Mouse (Mus musculus): Measurements from ENCODE around the gene Tuba3a.

Gene Tuba3a

DNA sequence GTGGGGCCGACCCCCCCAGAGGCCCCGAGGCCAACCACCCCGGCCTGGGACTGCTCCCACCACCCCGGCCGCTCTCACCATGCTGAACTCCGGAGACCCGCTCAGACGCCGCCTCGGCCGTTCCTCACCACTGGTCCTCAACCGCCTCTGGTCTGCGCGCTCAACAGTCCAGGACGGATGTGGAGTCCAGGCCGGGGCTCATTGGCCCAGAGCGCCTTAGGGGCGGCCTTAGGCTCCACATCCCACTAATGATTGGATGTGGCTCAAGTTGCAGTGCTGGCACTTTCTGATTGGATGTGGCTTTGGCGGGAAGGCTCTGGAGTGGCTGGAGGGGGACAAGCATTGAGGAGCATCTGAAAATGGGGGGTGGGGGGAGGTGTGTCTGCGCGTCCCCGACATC, at the start of gene Tuba3a:
Gene Tuba3a (minus strand): TSS at position 153 of the 400 bp plus-strand sequence.
- no peak for DNase-seq (ENCODE audit: low read depth, low spot score)

DNA sequence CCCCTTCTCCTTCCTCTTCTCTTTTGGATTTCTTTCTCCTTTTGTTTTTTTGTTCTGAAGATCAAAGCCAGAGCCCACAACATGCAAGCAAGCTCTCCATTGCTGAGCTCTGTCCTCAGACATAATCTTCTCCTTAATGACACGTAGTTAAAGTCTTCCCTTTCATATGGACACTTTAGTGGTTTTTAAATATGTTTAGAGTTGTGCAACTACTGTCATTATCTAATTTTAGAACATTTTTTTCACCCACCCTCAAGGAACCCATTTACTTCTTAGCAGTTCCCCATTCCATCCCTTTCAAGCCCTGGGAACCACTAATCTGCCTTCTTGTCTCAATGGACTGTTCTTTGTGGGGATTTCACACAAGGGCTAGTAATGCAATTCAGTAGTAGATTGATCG, 48.5 kb upstream of the Tuba3a start:
- DNase-seq (ENCODE audit: low read depth, low spot score), result no peak

DNA sequence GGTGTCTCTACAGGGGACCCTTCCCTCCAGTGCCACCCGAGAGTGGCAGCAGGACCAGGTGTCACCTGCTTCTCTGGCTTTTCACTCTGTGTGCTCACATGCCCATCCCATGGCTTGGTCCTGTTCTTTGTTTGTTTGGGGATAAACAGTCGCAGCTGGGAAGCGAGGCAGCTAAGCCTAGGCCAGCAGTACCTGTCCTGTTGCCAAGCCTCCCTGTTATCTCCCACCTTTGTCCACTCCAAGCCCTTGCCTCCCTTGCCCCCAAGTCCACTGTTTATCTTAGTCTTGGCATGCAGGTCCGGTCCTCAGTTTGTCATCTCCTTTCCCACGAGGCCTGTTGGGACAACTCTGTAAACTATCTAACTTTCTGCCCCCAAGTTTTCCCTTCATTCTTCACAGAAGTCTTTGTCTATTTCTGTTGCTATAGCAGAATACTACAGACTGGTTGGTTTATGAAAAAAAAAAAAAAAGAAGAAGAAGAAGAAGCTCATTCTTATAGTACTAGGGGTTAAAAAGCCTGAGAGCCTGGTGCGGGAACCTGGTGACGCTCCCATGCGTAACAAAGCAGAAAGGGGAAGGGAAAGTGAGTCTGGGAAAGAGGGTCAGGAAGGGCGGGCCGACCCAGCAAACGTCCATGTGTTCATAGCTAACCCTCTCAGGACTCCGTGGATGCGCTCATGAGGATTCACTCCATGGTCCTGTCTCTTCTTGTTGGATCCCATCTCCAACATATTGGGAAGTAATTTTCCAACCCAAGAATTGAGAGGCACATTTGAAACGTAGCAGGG, 47.5 kb upstream of the Tuba3a start:
- DNase-seq (ENCODE audit: low read depth, low spot score), result no peak

DNA sequence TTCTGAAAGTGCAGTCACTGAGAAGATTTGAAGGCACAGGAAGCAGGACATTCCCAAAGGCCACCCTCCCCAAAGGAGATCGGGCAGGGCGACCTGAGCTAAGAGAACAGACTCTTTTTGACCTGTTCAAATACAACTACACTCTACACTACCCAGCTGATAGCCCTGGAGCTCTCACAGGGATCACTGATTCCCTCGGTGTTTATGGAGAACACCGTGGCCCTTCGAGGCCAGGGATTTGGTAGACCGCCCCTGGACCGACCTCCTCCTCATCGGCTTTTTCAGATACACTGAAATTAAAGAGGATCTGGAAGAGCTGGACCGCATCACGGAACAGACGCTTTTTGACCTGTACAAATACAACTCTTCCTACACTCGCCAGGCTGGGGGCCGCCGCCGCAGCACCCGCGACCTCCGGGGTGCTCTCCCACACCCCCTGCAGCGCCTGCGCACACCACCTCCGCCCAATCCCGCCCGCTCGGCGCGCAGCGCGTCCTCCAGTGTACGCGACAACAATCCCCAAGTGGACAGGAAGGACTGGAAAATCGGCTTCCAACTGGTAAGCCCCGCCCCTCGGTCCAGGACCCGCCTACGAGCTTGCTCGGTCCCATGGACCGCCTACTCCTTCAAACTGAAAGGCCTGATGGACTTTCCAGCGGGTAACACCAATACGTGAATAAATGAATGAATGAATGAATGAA, 44.9 kb upstream of the Tuba3a start:
- DNase-seq (ENCODE audit: low read depth, low spot score), result peak; percentile 40

DNA sequence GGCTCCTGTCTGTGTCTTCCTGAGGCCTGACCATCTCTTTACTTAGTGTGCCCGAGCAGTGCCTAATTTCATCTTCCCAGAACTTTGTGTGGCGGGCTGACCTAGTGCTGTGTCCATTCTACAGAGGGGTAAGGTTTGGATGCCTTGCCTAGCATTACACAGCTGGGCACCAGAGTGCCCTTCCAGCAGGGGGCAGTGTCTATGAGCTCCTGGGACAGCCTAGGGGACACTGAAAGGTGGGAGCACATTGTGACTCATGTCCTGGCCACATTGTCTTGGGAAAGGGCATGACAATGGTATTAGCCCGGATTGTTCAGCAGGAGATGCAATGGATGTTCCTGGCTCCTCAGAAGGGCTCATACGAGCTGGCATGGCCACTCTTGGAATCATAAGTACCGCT, 42.4 kb upstream of the Tuba3a start:
- DNase-seq (ENCODE audit: low read depth, low spot score), result peak; percentile 53

DNA sequence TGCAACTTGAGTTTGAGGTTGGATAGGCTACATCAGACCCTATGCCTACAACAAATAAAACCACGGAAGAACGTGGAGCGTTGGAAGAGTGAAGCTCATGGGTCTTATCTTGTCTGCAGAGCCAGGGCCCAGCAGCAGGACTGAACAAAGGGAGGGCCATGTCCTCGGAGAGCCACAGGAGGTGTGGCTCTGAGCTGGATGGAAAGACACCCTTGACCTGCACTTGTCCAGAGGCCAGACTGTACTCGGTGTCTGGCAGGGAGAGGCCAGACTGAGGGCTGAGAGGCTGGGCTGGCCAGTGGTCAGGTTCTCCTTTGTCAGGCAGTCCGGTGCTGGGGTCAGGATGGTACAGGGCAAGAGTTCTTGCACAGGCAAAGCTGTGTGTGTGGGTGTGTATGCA, 39.5 kb upstream of the Tuba3a start:
- DNase-seq (ENCODE audit: low read depth, low spot score), result no peak

DNA sequence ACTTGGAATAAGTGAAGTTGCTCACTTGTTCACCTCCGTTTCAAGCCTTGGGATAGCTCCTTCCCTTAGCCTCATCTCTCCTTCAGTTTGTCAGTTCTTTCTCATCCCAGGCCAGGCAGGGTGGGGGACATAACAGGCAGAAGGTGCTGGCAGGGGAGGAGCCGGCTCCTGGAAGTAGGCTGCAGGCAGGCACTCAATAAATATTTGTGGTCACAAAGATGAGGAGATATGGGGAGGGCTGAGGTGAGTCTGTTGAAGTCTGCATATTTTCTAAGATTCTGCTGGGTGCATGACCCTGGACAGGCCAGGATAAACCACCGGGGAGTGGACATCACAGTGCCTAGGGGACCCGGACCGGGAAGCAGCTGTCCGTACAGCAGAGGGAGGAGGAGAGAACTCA, 37.7 kb upstream of the Tuba3a start:
- DNase-seq (ENCODE audit: low read depth, low spot score), result no peak

DNA sequence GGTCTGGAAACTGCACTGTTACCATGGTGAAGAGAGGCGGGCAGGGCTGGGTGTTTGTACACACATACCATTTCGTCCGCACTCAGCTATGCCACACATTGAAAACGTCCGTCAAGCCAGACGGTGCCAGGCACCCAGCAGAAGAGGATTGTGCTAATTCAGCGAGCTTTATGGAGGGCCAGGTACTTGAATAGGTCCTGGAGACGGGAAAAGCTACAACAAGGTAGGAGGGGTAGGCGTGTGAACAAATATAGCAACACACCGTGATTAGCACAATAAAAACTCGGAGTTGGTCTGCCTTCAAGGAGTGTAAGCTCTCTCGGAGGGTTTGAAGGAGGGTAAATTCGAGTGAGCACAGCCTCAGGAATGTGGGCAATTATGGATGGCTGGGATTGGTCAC, 37.0 kb upstream of the Tuba3a start:
- DNase-seq (ENCODE audit: low read depth, low spot score), result no peak

DNA sequence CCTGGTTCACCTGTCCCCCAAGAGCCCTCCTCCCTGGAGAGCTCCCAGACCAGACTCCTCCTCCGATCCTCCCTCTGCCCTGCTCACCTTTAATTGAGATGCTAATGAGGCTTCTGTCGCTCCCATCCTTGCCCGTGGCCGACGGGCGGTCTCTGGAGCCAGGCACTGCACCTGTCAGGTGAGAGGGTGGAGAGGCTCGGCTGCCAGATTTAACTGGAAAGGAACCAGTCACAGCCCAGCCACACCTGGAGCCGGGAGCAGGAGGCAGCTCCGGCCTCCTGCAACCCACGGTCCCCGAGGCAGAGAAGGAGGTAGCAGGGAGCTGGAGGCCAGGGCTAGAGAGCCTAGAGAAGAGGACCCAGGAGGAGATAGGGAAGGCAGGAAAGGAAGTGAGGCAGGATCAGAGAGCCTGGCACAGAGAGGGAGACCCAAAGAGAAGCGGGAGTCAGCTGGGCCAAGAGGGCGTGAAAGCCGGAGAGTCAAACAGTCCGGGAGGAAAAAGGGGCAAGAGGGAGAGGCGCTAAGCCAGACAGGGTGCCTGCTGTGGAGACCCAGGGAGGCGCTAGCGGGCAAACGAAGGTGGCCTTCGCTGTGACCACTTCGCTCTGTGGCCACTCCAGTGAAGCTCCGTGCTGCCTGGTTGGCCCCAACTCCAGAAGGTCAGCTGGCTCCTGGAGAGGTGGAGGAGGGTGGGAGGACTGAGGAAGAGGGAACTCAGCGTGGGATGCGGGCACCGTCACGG, 35.4 kb upstream of the Tuba3a start:
- no peak for DNase-seq (ENCODE audit: low read depth, low spot score)

DNA sequence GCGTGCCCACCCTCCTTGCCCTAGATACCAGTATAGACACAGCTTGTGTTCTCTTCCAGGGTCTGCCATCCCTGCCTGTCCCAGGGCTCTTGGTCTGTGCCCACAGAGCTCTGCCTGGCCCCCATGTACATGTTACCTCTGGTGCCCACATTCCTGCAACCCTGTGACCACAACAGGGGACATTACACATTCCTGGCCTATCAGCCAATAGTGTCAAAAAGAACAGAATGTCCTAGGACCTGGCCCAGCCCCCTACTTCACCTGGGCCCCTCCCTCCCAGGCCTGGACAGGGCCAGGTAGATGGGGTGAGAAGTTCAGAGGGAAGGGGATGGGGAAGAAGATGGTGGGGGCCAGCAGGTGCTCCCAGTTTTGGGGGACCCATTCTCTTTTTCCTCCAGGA, 34.5 kb upstream of the Tuba3a start, which contains the start of gene Scnn1a:
Gene Scnn1a (plus strand): TSS at position 337 of the 400 bp plus-strand sequence.
- no peak for DNase-seq (ENCODE audit: low read depth, low spot score)

DNA sequence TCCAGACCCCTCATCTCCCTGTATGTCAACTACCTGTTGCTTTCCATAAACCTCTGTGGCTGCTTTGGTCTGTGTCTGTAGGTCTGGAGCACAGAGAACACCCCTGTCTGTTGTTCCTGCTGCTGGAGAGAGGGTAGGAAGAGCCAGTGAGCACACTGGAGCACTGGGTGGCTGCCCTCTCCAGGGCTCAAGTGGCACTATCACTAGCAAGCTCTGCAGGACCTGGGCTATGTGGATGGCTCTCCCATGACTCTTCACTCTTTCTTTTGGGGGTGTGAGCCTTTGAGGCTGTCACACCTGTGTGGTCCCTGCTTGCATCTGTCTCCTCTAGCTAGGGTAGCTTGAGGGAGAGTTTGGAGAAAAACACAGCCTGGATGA, 34.1 kb upstream of the Tuba3a start:
- DNase-seq (ENCODE audit: low read depth, low spot score), result no peak

DNA sequence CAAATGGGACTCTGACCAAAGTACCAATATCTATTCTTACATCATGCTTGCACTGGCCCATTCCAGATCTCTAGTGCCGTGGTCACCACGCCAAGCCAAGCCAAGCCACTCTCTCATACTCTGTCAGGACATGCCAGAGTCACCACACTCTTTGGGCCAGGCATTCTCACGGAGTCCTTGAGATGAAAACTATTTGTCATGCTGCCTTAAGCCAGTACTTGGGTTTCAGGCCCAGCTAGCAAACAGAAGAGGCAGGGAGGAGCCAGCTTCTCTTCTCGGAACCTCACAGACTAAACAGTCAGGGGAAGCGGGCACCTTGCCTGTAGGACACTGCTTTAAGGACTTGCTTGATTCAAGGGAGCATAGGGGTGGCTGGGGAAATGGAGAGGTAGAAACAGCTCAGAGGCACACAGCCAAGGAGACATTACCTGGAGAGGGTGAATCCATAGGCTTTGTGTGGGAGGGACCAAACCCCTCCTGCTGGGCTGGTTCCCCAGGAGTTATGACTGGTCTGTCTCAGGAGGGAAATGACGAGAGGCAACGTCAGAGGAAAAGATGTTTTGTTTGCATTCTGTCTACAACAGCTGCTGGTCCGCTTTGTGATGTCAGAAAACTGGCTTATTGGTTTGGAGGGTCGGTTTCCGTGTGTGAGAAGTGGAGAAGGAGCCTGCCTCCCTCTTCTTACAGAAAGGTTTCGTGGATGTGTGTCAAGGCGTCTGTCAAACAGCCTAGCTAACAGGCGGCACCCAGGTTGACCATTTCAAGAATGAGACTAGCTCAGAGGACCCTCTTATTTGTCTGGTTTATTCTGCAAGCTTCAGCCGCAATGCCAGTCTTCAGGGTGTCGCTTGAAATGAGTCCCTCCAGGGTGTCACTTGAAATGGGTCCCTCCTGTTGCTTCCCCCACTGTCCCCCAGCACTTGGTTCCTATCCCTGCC, 33.4 kb upstream of the Tuba3a start:
- no peak for DNase-seq (ENCODE audit: low read depth, low spot score)

DNA sequence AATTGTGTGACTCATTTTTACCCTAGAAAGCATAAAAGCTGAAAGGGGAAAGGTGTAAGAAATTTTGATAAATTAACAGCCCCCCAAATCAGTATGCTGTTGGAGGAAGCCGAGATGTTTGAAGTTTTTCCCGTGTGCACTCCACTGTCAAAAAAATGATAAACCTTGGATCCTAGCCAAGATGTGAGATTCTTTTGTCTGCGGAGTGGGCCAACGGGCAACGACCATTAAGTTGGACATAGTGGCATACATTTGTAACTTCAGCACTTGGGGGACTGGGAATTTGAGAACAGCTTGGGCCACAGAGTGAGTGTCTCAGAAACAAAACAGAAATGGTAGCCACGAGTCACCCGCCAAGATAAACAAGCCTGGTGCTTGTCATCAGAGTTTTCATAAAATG, 31.2 kb upstream of the Tuba3a start:
- DNase-seq (ENCODE audit: low read depth, low spot score), result no peak

DNA sequence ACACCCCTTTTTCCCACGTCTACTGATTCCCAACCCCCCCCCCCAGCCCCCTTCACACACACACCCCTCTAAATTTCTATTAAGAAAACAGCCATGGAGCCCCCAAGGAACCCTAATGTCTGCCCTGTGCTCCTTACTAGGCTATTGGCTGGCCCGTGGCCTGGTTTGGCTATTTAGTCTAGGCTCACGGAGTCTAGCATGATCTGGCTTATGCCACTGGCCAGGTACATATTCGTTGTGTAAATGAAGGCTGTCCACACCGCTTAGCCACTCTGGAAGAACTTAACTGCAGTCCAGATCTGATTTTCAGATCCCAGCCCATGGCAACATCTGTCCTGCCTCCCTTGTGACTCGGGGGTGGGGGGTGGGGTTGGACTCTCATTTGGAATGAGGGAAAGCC, 28.9 kb upstream of the Tuba3a start:
- DNase-seq (ENCODE audit: low read depth, low spot score), result no peak

DNA sequence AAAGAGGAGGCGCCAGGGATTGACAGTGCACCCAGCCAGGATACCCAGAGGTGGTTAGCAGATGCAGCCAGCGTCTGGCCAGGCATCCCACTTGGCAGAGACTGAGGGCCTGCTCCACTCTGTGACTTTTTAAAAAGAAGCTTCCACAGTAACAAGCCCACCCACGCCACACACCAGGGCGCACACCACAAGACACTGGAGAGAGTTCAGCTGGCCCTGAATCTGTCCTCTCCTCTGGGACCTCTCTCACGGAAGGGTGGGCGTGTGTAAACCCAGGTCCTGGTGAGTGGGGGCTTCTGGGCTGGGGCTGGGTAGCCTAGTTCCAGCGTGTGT, 28.4 kb upstream of the Tuba3a start:
- DNase-seq (ENCODE audit: low read depth, low spot score), result no peak

DNA sequence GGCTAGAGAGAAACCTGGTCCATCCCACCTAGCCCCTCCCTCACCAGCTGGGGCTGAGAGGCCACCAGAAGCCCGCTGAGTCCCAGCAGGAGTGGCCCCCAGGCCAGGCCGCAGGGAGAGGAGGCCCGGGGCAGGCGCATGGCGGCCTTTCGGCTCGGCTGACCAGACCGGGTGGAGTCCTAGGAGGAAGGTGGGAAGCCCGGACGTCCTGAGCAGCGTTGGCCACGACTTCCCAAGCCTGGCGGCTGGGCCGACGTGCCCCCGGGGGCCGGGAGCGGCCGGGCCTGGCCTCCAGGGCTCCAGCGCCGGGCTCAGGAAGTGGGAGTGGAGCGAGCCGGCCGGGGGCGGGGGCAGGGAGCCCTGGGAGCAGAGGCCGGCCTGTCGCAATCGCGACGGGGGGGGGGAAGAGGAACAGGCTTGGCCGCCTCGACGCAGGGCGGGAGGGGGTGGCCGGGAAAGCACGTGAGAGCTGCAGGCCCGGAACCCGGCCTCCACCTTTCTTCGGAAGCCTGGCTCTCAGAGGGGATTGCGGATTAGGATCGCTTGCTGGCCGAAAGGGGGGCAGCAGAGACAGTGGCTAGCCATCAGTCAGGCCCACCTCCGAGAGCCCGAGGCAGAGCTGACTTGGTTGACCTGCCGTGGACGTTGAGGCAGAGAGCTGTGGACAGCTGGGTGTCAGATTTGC, 27.8 kb upstream of the Tuba3a start, which contains the start of gene Ltbr:
Gene Ltbr (minus strand): TSS at position 340 of the 685 bp plus-strand sequence.
- DNase-seq (ENCODE audit: low read depth, low spot score), result peak; percentile 16

DNA sequence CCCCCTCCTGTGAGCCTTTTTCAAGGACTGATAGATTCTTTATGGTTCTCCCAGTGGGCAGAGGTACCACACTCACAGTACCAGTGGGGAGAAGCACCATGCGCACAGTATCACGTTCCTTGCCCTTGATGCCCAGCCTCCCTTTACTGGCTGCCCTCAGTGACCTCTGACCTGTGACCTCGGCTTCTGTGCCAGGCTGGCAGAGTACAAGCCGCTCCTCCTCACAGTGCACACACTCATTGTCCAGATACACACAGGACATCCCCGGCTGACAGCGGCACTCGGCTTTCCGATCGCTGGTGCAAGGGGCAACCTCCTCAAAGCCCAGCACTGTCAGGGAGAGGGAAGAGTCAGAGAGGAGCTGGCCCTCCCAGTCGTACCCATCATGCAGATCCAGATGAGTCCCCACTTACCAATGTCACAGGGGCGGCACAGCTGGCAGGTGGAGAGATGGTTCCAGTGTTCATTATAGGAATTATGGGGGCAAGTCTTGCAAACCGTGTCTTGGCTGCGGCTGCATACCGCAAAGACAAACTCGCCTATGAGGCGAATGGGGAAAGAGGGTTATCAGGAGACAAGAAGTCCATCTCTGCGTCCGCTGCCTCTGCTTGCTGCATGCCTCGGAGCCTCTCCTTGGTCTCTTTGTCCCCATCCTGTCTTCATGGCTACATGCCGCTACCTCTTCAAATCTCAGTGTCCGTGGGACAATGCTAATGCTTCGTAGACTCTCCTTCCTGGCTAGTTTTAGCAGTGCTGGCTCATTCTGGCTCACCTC, 26.9 kb upstream of the Tuba3a start:
- DNase-seq (ENCODE audit: low read depth, low spot score), result no peak

DNA sequence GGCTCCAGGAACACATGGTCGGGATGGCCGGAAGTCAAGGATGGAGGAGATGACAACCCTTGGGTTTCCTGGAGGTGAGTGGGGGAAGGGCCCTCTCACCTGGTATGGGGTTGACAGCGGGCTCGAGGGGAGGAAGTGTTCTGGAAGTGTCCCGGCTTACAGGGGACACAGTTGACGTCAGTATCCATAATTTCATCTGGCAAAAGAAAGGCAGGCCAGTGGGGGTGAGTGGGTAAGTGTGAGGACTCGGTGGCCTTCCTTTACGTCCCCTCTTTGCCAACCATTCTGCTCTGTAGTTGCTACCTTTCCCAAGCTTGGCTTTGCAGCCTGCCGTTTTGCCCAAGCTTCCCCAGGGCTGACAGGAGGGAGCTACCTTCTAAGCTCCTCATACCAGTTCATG, 26.3 kb upstream of the Tuba3a start:
- no peak for DNase-seq (ENCODE audit: low read depth, low spot score)

DNA sequence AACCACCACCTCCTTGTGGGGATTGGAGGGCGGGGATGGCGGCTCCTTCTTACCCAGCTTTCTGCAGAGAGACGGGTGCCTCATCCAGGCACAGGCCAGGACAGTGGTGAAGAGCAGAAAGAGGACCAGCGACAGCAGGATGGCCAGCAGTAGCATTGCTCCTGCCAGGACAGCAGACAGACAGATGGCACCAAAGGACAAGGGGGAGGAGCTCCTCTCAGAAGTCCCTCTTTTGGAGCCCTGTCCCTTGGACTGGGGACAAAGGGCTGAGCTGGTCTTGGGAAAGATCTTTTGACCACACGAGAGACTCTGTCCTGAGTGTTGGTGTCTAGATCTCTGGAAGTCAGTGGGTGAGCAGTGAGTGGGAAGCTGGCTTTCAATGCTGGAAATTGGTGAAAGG, 23.6 kb upstream of the Tuba3a start:
- no peak for DNase-seq (ENCODE audit: low read depth, low spot score)

DNA sequence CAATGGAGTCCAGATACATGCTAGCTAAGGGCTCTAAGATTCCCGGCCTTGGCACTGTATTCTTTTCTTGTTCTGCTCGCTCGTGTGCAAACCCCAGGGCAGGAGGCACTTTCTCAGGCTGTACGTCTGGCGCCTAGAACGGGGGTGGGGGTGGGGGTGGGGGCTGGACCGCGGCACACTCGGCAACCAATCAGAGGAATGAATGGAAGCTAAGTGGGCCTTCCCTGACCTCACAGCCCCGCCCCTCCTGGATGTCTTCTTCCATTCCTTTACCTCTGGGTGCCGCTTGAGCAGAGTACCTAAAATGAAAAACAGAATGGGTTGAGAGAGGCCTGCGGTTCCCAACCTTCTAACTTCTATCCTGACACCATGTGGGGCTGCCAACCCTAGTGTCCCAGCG, 23.1 kb upstream of the Tuba3a start:
- no peak for DNase-seq (ENCODE audit: low read depth, low spot score)
